Mouse (Mus musculus) adrenal gland, postnatal 25 days (tissue): ENCODE measurements around the gene Oaz1. TPM values are rescaled to one million over a fixed set of nuclear protein-coding genes. Genes with fewer than 3 reads are reported as not detected.
A peak's percentile ranks its signal among the peaks of the same experiment; 100 is the strongest.
"Not testable (repeated sequence)": the region's sequence is repeated elsewhere in the genome, so short reads cannot be mapped to it uniquely, and the experiment has no call there.

Source experiments
- DNase-seq: peaks from one replicate; pipeline ENCODE4 v3.0.0; 2021; ENCODE audit warnings: mixed read lengths
- total RNA-seq: library from RNA; stranded (reverse); gene quantifications from 2 replicates; pipeline ENCODE4 v1.2.3, GENCODE M21; 2021

Oaz1 gene
- total RNA-seq, 1 experiment from 2014 or later: 955 TPM

GRCm38 (mm10) chr10:80802204-80802912 lies 24.1 kb upstream of the Oaz1 start:
- no peak for DNase-seq

DNA sequence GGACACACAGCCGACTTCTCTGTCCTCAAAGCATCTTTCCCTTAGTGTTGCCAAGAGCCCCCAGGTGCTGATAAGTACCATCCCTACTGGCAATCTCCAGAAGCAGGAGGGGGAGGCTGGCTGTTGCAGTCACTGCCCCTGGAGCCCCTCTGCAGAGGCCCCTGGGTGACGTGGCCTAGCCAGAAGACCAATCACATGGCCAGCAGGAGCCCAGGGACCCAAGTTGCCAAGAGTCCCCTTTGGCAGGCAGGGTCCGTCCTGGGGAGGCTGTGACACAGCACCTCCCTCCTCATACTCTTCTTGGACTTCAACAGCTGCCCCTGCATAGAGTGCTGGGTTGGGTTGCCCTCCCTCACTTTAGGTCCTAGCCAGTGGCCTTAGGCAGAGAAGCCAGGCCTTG lies 23.5 kb upstream of the Oaz1 start:
- no peak for DNase-seq

DNA sequence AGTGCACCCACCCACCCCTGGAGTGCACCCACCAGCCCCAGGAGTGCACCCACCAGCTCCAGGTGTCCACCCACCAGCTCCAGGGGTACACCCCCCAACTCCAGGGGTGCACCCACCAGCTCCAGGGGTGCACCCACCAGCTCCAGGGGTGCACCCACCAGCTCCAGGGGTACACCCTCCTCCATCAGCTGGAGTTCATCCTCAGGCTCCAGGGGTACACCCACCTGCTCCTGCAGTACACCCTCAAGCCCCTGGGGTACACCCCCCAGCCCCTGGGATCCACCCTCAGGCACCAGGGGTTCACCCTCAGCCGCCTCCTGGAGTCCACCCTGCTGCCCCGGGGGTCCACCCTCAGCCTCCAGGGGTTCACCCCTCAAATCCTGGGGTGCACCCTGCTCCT lies 22.1 kb upstream of the Oaz1 start:
- DNase-seq: no peak

GRCm38 (mm10) chr10:80804916-80805315 lies 21.5 kb upstream of the Oaz1 start, which contains the start of gene Amh:
Amh (plus strand) TSS chr10:80805243.
- DNase-seq: no peak

DNA sequence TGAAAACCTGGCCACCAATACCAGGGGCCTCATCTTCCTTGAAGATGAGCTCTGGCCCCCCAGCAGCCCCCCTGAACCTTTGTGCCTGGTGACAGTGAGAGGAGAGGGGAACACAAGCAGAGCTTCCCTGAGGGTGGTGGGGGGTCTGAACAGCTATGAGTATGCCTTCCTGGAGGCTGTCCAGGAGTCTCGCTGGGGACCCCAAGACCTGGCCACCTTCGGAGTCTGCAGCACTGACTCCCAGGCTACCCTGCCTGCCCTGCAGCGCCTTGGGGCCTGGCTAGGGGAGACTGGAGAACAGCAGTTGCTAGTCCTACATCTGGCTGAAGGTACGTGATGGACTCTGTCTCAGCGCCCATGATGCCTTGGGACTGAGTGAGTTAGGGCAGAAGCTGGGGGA lies 21.1 kb upstream of the Oaz1 start:
- no peak for DNase-seq

GRCm38 (mm10) chr10:80805925-80806324 lies 20.5 kb upstream of the Oaz1 start:
- DNase-seq: peak; percentile 85

- no peak for DNase-seq
Measured at GRCm38 (mm10) chr10:80806341-80807056, 20.0 kb upstream of the Oaz1 start.

GRCm38 (mm10) chr10:80807057-80807627 lies 19.3 kb upstream of the Oaz1 start:
- DNase-seq: peak; percentile 78

GRCm38 (mm10) chr10:80808099-80808984 lies 18.1 kb upstream of the Oaz1 start:
- DNase-seq: no peak

DNA sequence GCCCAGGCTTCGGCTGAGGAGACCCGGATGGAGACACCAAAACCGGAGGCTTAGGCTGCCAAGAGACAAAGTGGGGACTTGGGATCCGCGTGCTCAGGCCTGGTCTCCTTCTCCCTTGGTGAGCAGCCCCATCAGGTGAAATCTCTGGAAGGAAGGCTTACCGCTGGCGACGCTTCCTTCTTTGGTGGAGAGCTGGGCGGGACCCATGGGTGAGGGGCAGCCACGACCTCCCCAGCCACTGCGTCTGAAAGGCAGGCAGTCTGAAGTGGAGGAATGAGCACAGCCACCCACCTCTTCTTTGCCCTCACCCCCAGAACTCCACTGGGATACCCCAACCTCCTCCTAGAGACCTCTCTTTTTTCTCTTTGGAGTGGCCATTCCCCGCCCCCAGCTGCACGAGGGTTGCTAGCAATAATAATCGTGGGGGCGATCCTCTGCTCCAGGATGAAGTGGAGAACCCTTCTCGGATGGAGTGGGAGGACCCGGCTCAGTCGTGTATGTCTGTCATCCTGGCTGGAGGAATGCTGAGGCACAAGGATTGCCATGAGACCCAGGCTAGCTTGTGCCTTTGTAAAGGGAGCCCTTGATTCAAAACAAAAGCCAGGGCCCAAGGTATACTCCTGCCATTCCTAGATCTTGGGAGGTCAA lies 17.3 kb upstream of the Oaz1 start:
- DNase-seq: no peak

DNA sequence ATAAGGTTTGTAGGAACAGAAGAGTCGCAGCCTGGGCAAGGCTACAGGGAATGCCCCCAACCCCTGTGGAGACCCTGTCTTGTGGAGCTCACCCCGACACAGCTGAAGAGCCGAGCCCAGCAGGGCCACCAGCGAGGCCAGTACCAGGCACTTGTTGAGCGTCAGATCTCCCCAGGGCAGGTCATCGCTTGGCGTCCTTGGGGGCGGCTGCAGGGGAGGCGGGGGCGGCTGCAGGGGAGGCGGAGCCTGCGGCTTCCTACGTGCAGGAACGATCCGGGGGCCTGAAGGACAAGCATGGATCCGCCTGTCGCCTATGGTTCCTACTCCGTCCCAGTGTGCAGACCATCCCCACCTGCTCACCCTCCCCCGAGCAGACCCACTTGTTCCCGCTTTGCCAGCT lies 16.4 kb upstream of the Oaz1 start:
- DNase-seq: peak; percentile 77

GRCm38 (mm10) chr10:80812391-80813041 lies 13.9 kb upstream of the Oaz1 start:
- peak; percentile 52 for DNase-seq

GRCm38 (mm10) chr10:80813366-80813765 lies 13.1 kb upstream of the Oaz1 start, which contains the start of gene Jsrp1:
Jsrp1 (minus strand) TSS chr10:80813498.
- DNase-seq: no peak

DNA sequence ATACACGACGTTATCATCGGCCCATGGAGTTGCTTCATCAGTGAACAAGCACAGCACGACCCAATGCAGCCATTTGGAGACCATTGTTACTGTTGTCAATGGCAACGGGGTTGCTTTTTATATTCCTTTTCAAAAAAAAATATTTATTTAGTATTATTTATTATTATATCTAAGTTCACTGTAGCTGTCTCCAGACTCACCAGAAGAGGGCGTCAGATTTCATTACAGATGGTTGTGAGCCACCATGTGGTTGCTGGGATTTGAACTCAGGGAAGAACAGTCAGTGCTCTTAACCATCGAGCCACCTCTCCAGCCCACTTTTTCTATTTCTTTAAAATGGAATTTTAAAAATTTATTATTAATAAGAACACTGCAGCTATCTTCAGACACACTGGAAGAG lies 11.7 kb upstream of the Oaz1 start:
- DNase-seq: no peak

GRCm38 (mm10) chr10:80816303-80816702 lies 10.2 kb upstream of the Oaz1 start:
- not testable (repeated sequence) for DNase-seq

GRCm38 (mm10) chr10:80817164-80817563 lies 9.3 kb upstream of the Oaz1 start:
- DNase-seq: no peak

DNA sequence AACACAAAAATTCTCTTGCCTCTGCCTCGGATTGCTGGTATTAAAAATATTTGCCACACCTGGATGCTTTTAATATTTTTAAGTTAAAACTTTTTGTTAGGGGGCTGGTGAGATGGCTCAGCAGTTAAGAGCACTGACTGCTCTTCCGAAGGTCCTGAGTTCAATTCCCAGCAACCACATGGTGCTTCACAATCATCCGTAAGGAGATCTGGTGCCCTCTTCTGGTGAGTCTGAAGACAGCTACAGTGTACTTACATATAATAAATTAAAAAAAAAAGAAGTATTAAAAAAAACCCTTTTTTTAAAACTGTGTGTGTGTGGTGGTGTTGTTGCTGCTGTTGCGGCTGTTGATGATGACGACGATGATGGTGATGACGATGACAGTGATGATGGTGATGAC lies 8.5 kb upstream of the Oaz1 start:
- not testable (repeated sequence) for DNase-seq

- no peak for DNase-seq
Measured at GRCm38 (mm10) chr10:80818599-80819281, 7.7 kb upstream of the Oaz1 start.

DNA sequence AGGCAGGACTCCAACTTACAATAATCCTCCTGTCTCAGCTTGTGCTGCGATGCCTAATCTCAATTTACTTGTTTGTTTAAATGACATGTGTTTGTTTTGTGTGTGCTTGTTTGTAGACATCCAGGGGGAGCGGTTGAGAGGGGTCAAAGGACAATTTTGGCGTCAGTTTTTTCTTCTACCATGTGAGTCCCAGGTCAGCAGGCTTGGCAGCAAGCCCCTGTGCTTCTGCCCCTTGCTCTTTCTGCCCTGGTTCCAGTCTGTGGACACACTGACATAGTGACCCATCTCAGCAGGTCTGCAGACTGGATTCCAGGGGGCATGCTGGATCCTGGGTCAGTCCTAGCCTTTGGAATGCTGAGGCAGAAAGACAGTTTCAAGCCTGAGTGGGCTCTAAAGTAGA lies 7.0 kb upstream of the Oaz1 start:
- DNase-seq: no peak

GRCm38 (mm10) chr10:80821991-80822390 lies 4.5 kb upstream of the Oaz1 start:
- DNase-seq: no peak

DNA sequence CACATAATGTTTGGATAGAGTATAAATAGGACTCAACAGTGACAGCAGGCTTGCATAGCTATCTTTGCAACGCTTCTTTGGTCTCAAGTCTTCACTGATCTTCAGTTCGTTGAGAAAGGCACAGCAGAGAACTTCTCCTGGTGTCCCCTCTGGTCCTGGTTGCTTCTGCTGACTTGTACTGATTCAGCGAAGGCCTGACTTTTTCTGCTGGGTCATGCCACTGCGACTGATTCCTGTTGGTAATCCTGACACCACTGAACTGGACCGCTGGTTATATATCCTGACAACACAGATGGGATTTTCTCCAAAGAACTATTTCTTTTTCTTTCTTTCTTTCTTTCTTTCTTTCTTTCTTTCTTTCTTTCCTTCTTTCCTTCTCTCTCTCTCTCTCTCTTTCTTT lies 3.9 kb upstream of the Oaz1 start:
- no peak for DNase-seq
